Mouse (Mus musculus): ENCODE measurements around the gene Ltb4r1. TPM values are rescaled to one million over a fixed set of nuclear protein-coding genes. Genes with fewer than 3 reads are reported as not detected.

Gene Ltb4r1
- polyA plus RNA-seq (2015; fragmentation: Nextera tagmentation; extraction: Ambion mirVana), result 0.65 and 0.66 TPM in 2 replicates

- no peak within 1 kb of the TSS for H3K4me2 ChIP-seq
- H3K27ac ChIP-seq, result no peak within 1 kb of the TSS
- H3K36me3 ChIP-seq, result no peaks in the 10 kb centered on the region
- ATAC-seq (replicated peaks; ENCODE audit: insufficient number of reproducible peaks, insufficient read depth, low FRiP score, low read depth), result no peak
- H3K9ac ChIP-seq, result no peak within 1 kb of the TSS
- 73% methylated on average over 4 of the region's 4 CpGs for WGBS
- no peak within 1 kb of the TSS for H3K4me3 ChIP-seq
- H3K9me3 ChIP-seq (replicated peaks), result no peaks in the 10 kb centered on the region
- H3K27me3 ChIP-seq, result peaks cover 44% of the 10 kb centered on the region
- peaks cover 35% of the 10 kb centered on the region for H3K4me1 ChIP-seq (replicated peaks)
Observed at GRCm38 (mm10) chr14:55765696-55766095, at the start of gene Ltb4r1. Gene Ltb4r1 (plus strand): TSS chr14:55765962.

DNA sequence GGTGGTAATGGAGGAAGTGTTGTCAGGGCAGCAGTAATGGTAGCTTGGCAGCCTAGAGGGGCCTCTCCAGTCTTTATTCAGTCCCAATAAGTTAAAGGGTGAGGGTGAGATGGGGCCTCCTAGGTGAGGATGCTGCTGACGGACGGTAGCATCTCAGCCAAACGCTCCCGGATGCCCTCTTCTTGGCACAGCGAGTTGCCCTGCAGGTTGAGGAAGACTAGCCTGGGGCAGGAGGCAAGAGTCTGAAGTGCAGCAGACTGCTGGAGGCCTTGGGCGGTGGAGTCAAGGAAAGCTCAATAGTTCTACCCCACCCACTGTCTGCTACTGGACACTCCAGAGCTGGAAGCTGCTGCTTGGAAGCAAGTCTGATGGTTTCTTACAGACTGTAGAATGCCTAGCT is 49.5 kb upstream of the Ltb4r1 start:
- Histone ChIP-seq H3K4me2 (no peak overlapping the region), H3K9ac (no peak overlapping the region), H3K4me1 (replicated peaks) (peaks cover 11% of the 10 kb centered on the region), H3K36me3 (peaks cover 20% of the 10 kb centered on the region; the same call in 1 of the 2 replicates), H3K27ac (no peak overlapping the region), H3K4me3 (no peak overlapping the region), H3K27me3 (peaks cover 20% of the 10 kb centered on the region), H3K9me3 (replicated peaks) (no peaks in the 10 kb centered on the region)
- ATAC-seq (replicated peaks; ENCODE audit: insufficient number of reproducible peaks, insufficient read depth, low FRiP score, low read depth), result no peak
- 91% methylated on average over 6 of the region's 6 CpGs for WGBS

DNA sequence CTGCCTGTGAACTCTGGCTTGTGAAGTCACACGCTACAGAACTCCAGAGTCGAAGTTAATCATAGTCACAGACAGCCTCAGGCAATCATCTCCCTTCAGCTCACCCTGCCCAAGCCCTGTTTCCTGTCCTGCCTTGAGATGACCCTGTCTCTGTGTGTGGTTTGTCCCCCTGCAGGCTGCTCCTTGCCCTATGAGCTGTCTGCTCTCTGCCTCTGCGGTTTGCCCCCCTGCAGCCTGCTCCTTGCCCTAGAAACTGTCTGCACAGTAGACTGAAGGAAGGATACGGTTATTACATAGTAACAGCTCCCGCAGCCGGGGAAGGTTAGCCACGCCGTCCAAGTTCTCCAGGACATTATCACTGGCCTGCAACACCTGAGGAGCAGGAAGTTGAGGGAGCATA is 48.9 kb upstream of the Ltb4r1 start:
- H3K27ac ChIP-seq, result no peak overlapping the region
- H3K9ac ChIP-seq, result no peak overlapping the region
- no peaks in the 10 kb centered on the region for H3K9me3 ChIP-seq (replicated peaks)
- peaks cover 14% of the 10 kb centered on the region for H3K27me3 ChIP-seq
- H3K4me1 ChIP-seq (replicated peaks), result peaks cover 11% of the 10 kb centered on the region
- peaks cover 20% of the 10 kb centered on the region; the same call in 1 of the 2 replicates for H3K36me3 ChIP-seq
- 82% methylated on average over 8 of the region's 8 CpGs for WGBS
- no peak overlapping the region for H3K4me2 ChIP-seq
- ATAC-seq (replicated peaks; ENCODE audit: insufficient number of reproducible peaks, insufficient read depth, low FRiP score, low read depth), result no peak
- no peak overlapping the region for H3K4me3 ChIP-seq

- no peak overlapping the region for H3K9ac ChIP-seq
- 82% methylated on average over 6 of the region's 6 CpGs for WGBS
Observed at GRCm38 (mm10) chr14:55719737-55720136, 46.0 kb upstream of the Ltb4r1 start.

DNA sequence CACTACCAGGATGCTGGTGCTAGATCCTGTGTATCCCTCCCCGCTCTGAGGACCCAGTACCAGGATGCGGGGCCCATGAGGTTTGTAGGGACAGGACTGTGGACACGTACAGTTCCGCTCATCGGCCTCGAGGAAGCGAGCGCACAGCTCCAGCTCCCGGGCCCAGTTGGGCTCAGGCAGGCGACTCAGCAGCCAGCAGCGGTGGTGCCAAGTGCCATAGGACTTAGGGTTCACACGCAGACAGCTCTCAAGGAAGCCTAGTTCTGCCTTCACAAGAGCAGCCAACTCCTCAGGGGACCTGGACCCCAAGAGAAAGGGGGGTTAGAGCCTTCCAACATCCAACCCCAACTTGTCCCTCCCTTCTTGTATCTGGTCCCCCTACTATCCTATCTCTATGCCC is 45.1 kb upstream of the Ltb4r1 start:
- Histone ChIP-seq H3K27me3 (no peaks in the 10 kb centered on the region), H3K4me2 (no peak overlapping the region), H3K9ac (no peak overlapping the region), H3K36me3 (peaks cover 20% of the 10 kb centered on the region; the same call in 1 of the 2 replicates), H3K27ac (no peak overlapping the region), H3K4me1 (replicated peaks) (peaks cover 7% of the 10 kb centered on the region), H3K4me3 (no peak overlapping the region), H3K9me3 (replicated peaks) (no peaks in the 10 kb centered on the region)
- 89% methylated on average over 12 of the region's 12 CpGs for WGBS
- no peak for ATAC-seq (replicated peaks; ENCODE audit: insufficient number of reproducible peaks, insufficient read depth, low FRiP score, low read depth)

More at GRCm38 (mm10) chr14:55719737-55720136, 46.0 kb upstream of the Ltb4r1 start:
- Histone ChIP-seq H3K4me2 (no peak overlapping the region), H3K4me1 (replicated peaks) (peaks cover 7% of the 10 kb centered on the region), H3K9me3 (replicated peaks) (no peaks in the 10 kb centered on the region), H3K36me3 (peaks cover 20% of the 10 kb centered on the region; the same call in 1 of the 2 replicates), H3K27me3 (no peaks in the 10 kb centered on the region), H3K4me3 (no peak overlapping the region), H3K27ac (no peak overlapping the region)
- ATAC-seq (replicated peaks; ENCODE audit: insufficient number of reproducible peaks, insufficient read depth, low FRiP score, low read depth), result no peak

- H3K4me3 ChIP-seq, result peak overlapping the region; percentile 81
- peaks cover 20% of the 10 kb centered on the region; the same call in 1 of the 2 replicates for H3K36me3 ChIP-seq
- no peaks in the 10 kb centered on the region for H3K27me3 ChIP-seq
- 81% methylated on average over 6 of the region's 6 CpGs for WGBS
- peaks cover 7% of the 10 kb centered on the region for H3K4me1 ChIP-seq (replicated peaks)
- no peaks in the 10 kb centered on the region for H3K9me3 ChIP-seq (replicated peaks)
- peak overlapping the region; percentile 69 for H3K4me2 ChIP-seq
- no peak overlapping the region for H3K9ac ChIP-seq
- ATAC-seq (replicated peaks; ENCODE audit: insufficient number of reproducible peaks, insufficient read depth, low FRiP score, low read depth), result no peak
- no peak overlapping the region for H3K27ac ChIP-seq
Observed at GRCm38 (mm10) chr14:55721076-55721475, 44.7 kb upstream of the Ltb4r1 start.

- ATAC-seq (replicated peaks; ENCODE audit: insufficient number of reproducible peaks, insufficient read depth, low FRiP score, low read depth), result peak; percentile 94
Observed at GRCm38 (mm10) chr14:55721700-55722437, 43.9 kb upstream of the Ltb4r1 start, which contains the start of gene Rabggta. Gene Rabggta (minus strand): TSS chr14:55722263.

DNA sequence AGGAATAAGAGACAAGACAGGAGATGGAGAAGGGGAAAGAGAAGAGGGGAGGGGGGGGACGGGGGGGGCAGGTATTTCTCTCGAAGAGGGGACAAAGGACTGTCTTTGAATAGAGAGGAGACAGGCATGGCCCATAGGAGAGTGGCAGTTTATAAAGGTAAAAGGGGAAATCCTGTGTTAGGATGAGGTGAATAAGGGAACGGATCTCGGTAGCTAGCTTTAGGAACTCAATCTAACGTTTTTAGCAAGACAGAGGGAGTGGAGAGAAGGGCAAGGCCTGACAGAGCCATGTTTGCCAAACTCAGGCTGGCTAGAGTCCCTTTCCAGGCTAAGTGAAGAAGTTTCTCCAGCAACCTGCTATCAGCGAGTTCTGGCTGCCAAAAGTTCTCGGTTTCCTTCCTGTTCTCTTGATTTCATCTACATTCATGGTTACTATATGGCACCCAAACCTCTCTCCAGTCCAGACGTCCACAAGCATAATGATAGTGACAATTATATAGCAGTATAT is 43.3 kb upstream of the Ltb4r1 start:
- Histone ChIP-seq H3K4me1 (replicated peaks) (peaks cover 7% of the 10 kb centered on the region), H3K27ac (no peak overlapping the region), H3K27me3 (no peaks in the 10 kb centered on the region), H3K9me3 (replicated peaks) (no peaks in the 10 kb centered on the region), H3K4me3 (peak overlapping the region; percentile 81), H3K4me2 (peak overlapping the region; percentile 69), H3K36me3 (peaks cover 15% of the 10 kb centered on the region; the same call in 1 of the 2 replicates), H3K9ac (no peak overlapping the region)
- no peak for ATAC-seq (replicated peaks; ENCODE audit: insufficient number of reproducible peaks, insufficient read depth, low FRiP score, low read depth)
- 46% methylated on average over 8 of the region's 8 CpGs for WGBS

More at GRCm38 (mm10) chr14:55721700-55722437, 43.9 kb upstream of the Ltb4r1 start, which contains the start of gene Rabggta:
- H3K36me3 ChIP-seq, result peaks cover 20% of the 10 kb centered on the region; the same call in 1 of the 2 replicates
- no peaks in the 10 kb centered on the region for H3K27me3 ChIP-seq
- H3K9ac ChIP-seq, result peak within 1 kb of the TSS; percentile 82
- H3K4me1 ChIP-seq (replicated peaks), result peaks cover 7% of the 10 kb centered on the region
- peak within 1 kb of the TSS; percentile 81 for H3K4me3 ChIP-seq
- H3K4me2 ChIP-seq, result peak within 1 kb of the TSS; percentile 69
- H3K9me3 ChIP-seq (replicated peaks), result no peaks in the 10 kb centered on the region
- H3K27ac ChIP-seq, result peak within 1 kb of the TSS; percentile 84
- under 1% methylated on average over 50 of the region's 50 CpGs for WGBS

- Histone ChIP-seq H3K4me3 (no peak overlapping the region), H3K36me3 (peaks cover 11% of the 10 kb centered on the region; the same call in 1 of the 2 replicates), H3K9ac (no peak overlapping the region), H3K4me2 (no peak overlapping the region), H3K27ac (no peak overlapping the region), H3K4me1 (replicated peaks) (peaks cover 7% of the 10 kb centered on the region), H3K9me3 (replicated peaks) (no peaks in the 10 kb centered on the region), H3K27me3 (0 out of 2 replicates have a peak, but pooled peaks cover 6% of the 10 kb centered on the region)
- ATAC-seq (replicated peaks; ENCODE audit: insufficient number of reproducible peaks, insufficient read depth, low FRiP score, low read depth), result no peak
- WGBS, result 95% methylated on average over 7 of the region's 7 CpGs
Observed at GRCm38 (mm10) chr14:55723433-55723832, 42.3 kb upstream of the Ltb4r1 start.

DNA sequence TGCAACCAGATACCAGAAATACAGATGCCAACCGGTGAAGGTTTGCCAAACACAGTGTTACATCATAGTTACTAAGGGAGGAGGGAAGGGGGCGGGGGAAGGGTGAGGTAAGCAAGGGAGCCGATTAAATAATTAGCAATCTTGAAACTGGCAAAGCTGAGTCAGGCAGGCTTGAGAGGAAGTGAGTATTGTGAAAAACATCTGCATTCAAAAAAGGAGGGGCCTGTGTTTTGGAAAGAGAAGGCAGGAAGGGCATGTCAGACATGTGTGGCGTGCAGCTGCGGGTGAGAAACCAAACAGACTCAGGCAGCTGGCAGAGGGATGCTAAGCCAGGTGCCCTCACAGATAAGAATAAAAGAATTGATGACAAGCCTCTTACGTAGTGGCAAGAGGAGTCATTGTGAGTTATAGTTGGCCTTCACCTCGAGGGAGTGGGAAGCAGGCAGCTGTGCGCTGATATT is 41.3 kb upstream of the Ltb4r1 start:
- H3K36me3 ChIP-seq, result 0 out of 2 replicates have a peak, but pooled peaks cover 6% of the 10 kb centered on the region
- no peaks in the 10 kb centered on the region for H3K9me3 ChIP-seq (replicated peaks)
- H3K27ac ChIP-seq, result 0 out of 2 replicates have a peak overlapping the region, but pooled peaks have one; percentile 18
- no peak overlapping the region for H3K9ac ChIP-seq
- H3K4me3 ChIP-seq, result no peak overlapping the region
- no peak for ATAC-seq (replicated peaks; ENCODE audit: insufficient number of reproducible peaks, insufficient read depth, low FRiP score, low read depth)
- WGBS, result 40% methylated on average over 8 of the region's 8 CpGs
- peaks cover 7% of the 10 kb centered on the region for H3K4me1 ChIP-seq (replicated peaks)
- no peak overlapping the region for H3K4me2 ChIP-seq
- 0 out of 2 replicates have a peak, but pooled peaks cover 6% of the 10 kb centered on the region for H3K27me3 ChIP-seq

- H3K27me3 ChIP-seq, result peaks cover 6% of the 10 kb centered on the region; the same call in 1 of the 2 replicates
- H3K9ac ChIP-seq, result no peak overlapping the region
- no peaks in the 10 kb centered on the region for H3K36me3 ChIP-seq
- H3K4me3 ChIP-seq, result no peak overlapping the region
- peaks cover 7% of the 10 kb centered on the region for H3K4me1 ChIP-seq (replicated peaks)
- no peak overlapping the region for H3K27ac ChIP-seq
- no peaks in the 10 kb centered on the region for H3K9me3 ChIP-seq (replicated peaks)
- no peak overlapping the region for H3K4me2 ChIP-seq
- no peak for ATAC-seq (replicated peaks; ENCODE audit: insufficient number of reproducible peaks, insufficient read depth, low FRiP score, low read depth)
Observed at GRCm38 (mm10) chr14:55726261-55726660, 39.5 kb upstream of the Ltb4r1 start.

Measured in heart, embryonic 15.5 days (tissue).